Mouse (Mus musculus): ENCODE data around the gene Cenpc1. TPM values are rescaled to one million over a fixed set of nuclear protein-coding genes. Genes with fewer than 3 reads are reported as not detected.

The Cenpc1 gene
- total and polyA plus RNA-seq, 2 experiments from 2014 or later, result 22.9 to 29.1 TPM

GRCm38 (mm10) chr5:86098988-86099387 is 33.6 kb upstream of the Cenpc1 start:
- H3K27ac ChIP-seq (ENCODE audit: low read depth, low read length), result no peak overlapping the region
- no peak for TF ChIP-seq CTCF (IDR thresholded peaks at IDR 0.05; ENCODE audit: low read depth)
- H3K9ac ChIP-seq, result no peak overlapping the region
- no peak overlapping the region for H3K4me3 ChIP-seq (ENCODE audit: low read depth, low read length)
- DNase-seq (no peak), ATAC-seq (no peak)
- no peak overlapping the region for H3K4me2 ChIP-seq (ENCODE audit: low read depth)
- WGBS, result 94% methylated on average over 3 of the region's 3 CpGs
- H3K27me3 ChIP-seq (ENCODE audit: insufficient read depth, low read length), result no peaks in the 10 kb centered on the region
- no peaks in the 10 kb centered on the region for H3K9me3 ChIP-seq (ENCODE audit: low read length)
- H3K4me1 ChIP-seq (ENCODE audit: insufficient read depth), result no peaks in the 10 kb centered on the region
- no peaks in the 10 kb centered on the region for H3K36me3 ChIP-seq (ENCODE audit: insufficient read depth)

GRCm38 (mm10) chr5:86094754-86095153 is 29.4 kb upstream of the Cenpc1 start:
- Histone ChIP-seq H3K36me3 (ENCODE audit: insufficient read depth) (no peaks in the 10 kb centered on the region), H3K9me3 (ENCODE audit: low read length) (no peaks in the 10 kb centered on the region), H3K9ac (no peak overlapping the region), H3K4me1 (ENCODE audit: insufficient read depth) (no peaks in the 10 kb centered on the region), H3K27me3 (ENCODE audit: insufficient read depth, low read length) (no peaks in the 10 kb centered on the region), H3K27ac (ENCODE audit: low read depth, low read length) (no peak overlapping the region), H3K4me3 (ENCODE audit: low read depth, low read length) (no peak overlapping the region), H3K4me2 (ENCODE audit: low read depth) (no peak overlapping the region)
- DNase-seq (no peak), ATAC-seq (no peak)
- WGBS, result 87% methylated on average over 9 of the region's 9 CpGs
- no peak for TF ChIP-seq CTCF (IDR thresholded peaks at IDR 0.05; ENCODE audit: low read depth)

- ATAC-seq, result no peak
- TF ChIP-seq CTCF (IDR thresholded peaks at IDR 0.05; ENCODE audit: low read depth), result no peak
- Histone ChIP-seq H3K9me3 (ENCODE audit: low read length) (no peaks in the 10 kb centered on the region), H3K27me3 (ENCODE audit: insufficient read depth, low read length) (no peaks in the 10 kb centered on the region), H3K4me3 (ENCODE audit: low read depth, low read length) (no peak overlapping the region), H3K27ac (ENCODE audit: low read depth, low read length) (no peak overlapping the region), H3K36me3 (ENCODE audit: insufficient read depth) (no peaks in the 10 kb centered on the region), H3K4me1 (ENCODE audit: insufficient read depth) (no peaks in the 10 kb centered on the region), H3K4me2 (ENCODE audit: low read depth) (no peak overlapping the region), H3K9ac (no peak overlapping the region)
- WGBS, result 82% methylated on average over 6 of the region's 6 CpGs
- no peak for DNase-seq
Measured at GRCm38 (mm10) chr5:86086751-86087150, 21.4 kb upstream of the Cenpc1 start.

- Histone ChIP-seq H3K4me1 (ENCODE audit: insufficient read depth) (no peaks in the 10 kb centered on the region), H3K36me3 (ENCODE audit: insufficient read depth) (no peaks in the 10 kb centered on the region), H3K4me2 (ENCODE audit: low read depth) (no peak overlapping the region), H3K27ac (ENCODE audit: low read depth, low read length) (no peak overlapping the region), H3K4me3 (ENCODE audit: low read depth, low read length) (no peak overlapping the region), H3K9ac (no peak overlapping the region), H3K9me3 (ENCODE audit: low read length) (no peaks in the 10 kb centered on the region), H3K27me3 (ENCODE audit: insufficient read depth, low read length) (no peaks in the 10 kb centered on the region)
- no peak for DNase-seq
- no peak for ATAC-seq
- no peak for TF ChIP-seq CTCF (IDR thresholded peaks at IDR 0.05; ENCODE audit: low read depth)
- 83% methylated on average over 7 of the region's 7 CpGs for WGBS
Measured at GRCm38 (mm10) chr5:86084979-86085378, 19.6 kb upstream of the Cenpc1 start.

GRCm38 (mm10) chr5:86083987-86084386 is 18.6 kb upstream of the Cenpc1 start:
- no peak for ATAC-seq
- no peak overlapping the region for H3K27ac ChIP-seq (ENCODE audit: low read depth, low read length)
- no peak for DNase-seq
- WGBS, result 86% methylated on average over 6 of the region's 6 CpGs
- no peak for TF ChIP-seq CTCF (IDR thresholded peaks at IDR 0.05; ENCODE audit: low read depth)
- no peaks in the 10 kb centered on the region for H3K4me1 ChIP-seq (ENCODE audit: insufficient read depth)
- H3K9me3 ChIP-seq (ENCODE audit: low read length), result no peaks in the 10 kb centered on the region
- no peaks in the 10 kb centered on the region for H3K27me3 ChIP-seq (ENCODE audit: insufficient read depth, low read length)
- H3K9ac ChIP-seq, result no peak overlapping the region
- H3K4me2 ChIP-seq (ENCODE audit: low read depth), result no peak overlapping the region
- H3K36me3 ChIP-seq (ENCODE audit: insufficient read depth), result no peaks in the 10 kb centered on the region
- H3K4me3 ChIP-seq (ENCODE audit: low read depth, low read length), result no peak overlapping the region

GRCm38 (mm10) chr5:86078720-86079334 is 13.4 kb upstream of the Cenpc1 start:
- DNase-seq (no peak), ATAC-seq (no peak)
- 85% methylated on average over 3 of the region's 3 CpGs for WGBS

GRCm38 (mm10) chr5:86072756-86073386 is 7.5 kb upstream of the Cenpc1 start:
- H3K4me1 ChIP-seq (ENCODE audit: insufficient read depth), result no peaks in the 10 kb centered on the region
- DNase-seq (no peak), ATAC-seq (no peak)
- no peak overlapping the region for H3K9ac ChIP-seq
- 85% methylated on average over 4 of the region's 4 CpGs for WGBS
- no peaks in the 10 kb centered on the region for H3K9me3 ChIP-seq (ENCODE audit: low read length)
- H3K27me3 ChIP-seq (ENCODE audit: insufficient read depth, low read length), result no peaks in the 10 kb centered on the region
- H3K4me3 ChIP-seq (ENCODE audit: low read depth, low read length), result no peak overlapping the region
- no peaks in the 10 kb centered on the region for H3K36me3 ChIP-seq (ENCODE audit: insufficient read depth)
- TF ChIP-seq CTCF (IDR thresholded peaks at IDR 0.05; ENCODE audit: low read depth), result no peak
- no peak overlapping the region for H3K27ac ChIP-seq (ENCODE audit: low read depth, low read length)
- no peak overlapping the region for H3K4me2 ChIP-seq (ENCODE audit: low read depth)

More at GRCm38 (mm10) chr5:86078720-86079334, 13.4 kb upstream of the Cenpc1 start:
- Histone ChIP-seq H3K4me3 (ENCODE audit: low read depth, low read length) (no peak overlapping the region), H3K4me2 (ENCODE audit: low read depth) (no peak overlapping the region), H3K9ac (no peak overlapping the region), H3K4me1 (ENCODE audit: insufficient read depth) (no peaks in the 10 kb centered on the region), H3K9me3 (ENCODE audit: low read length) (no peaks in the 10 kb centered on the region), H3K36me3 (ENCODE audit: insufficient read depth) (no peaks in the 10 kb centered on the region), H3K27me3 (ENCODE audit: insufficient read depth, low read length) (no peaks in the 10 kb centered on the region), H3K27ac (ENCODE audit: low read depth, low read length) (no peak overlapping the region)
- no peak for TF ChIP-seq CTCF (IDR thresholded peaks at IDR 0.05; ENCODE audit: low read depth)

All from forebrain, postnatal 0 days (tissue).